Mouse (Mus musculus) liver, adult 2 months (tissue): Measurements from ENCODE around the gene Tmem208.

Experiments used
- CTCF ChIP-seq: fragments of 200-500 bp; IDR thresholded peaks from 2 replicates; pipeline ENCODE4 v1.5.1; 2011; ENCODE audit warnings: low read depth, low read length, control low read depth
- POLR2A ChIP-seq: fragments of 200-500 bp; IDR thresholded peaks from 2 replicates; pipeline ENCODE4 v1.6.1; 2011; ENCODE audit warnings: low read length, control low read depth; ENCODE audit not compliant: insufficient read depth; ENCODE audit errors: extremely low read depth

DNA sequence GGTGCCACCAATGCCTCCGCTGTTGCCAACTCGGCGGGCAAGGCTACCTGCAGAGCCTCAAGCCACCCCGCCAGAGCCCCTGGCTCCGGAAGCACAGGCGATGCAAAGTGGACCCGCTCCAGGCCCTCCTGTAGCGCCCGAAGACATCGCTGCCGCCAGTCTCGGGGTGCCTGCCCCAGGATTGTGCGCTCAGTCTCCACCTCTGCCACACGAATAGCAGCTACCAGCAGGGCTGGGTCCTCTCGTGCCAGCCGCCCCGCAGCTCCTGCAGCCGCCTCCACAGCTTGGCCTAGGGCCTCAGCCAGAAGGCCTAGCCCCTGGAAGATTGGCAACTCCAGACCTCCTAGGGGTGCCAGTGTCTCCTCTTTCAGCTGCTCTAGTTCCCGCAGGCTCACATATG is 32.7 kb upstream of the Tmem208 start:
- no peak for TF ChIP-seq CTCF
- TF ChIP-seq POLR2A, result no peak
